In genomic region chr16:23497440-23497839, GRCm38 (mm10) we compare ENCODE assay signal across 12 mouse cellular contexts. TPM values are rescaled to one million over a fixed set of nuclear protein-coding genes. Genes with fewer than 3 reads are reported as not detected.
DNase-seq lines count a peak whose midpoint lies in the region; ATAC-seq and TF ChIP-seq lines count a peak whose summit lies in the region.
"Had no signal": no experiment of that assay in that cellular context is flagged by ENCODE, and none has a peak within 500 bp of the region (broad histone marks: within the 10 kb centered on the region; RNA-seq: fewer than 3 reads in every experiment).

No protein-coding gene starts in this region.

- H3K36me3 ChIP-seq in kidney, adult 2 months (ENCODE audit: control insufficient read depth, insufficient read depth, low read length) = no peaks in the 10 kb centered on the region
- peaks cover 3% of the 10 kb centered on the region; the same call in 1 of the 2 replicates for H3K36me3 ChIP-seq in heart, postnatal 0 days (replicated peaks; ENCODE audit: control insufficient read depth, insufficient read depth, low read length)

- WGBS in kidney, adult 2 months = 15% methylated on average over 3 of the region's 3 CpGs
- 18% methylated on average over 3 of the region's 3 CpGs for WGBS in heart, postnatal 0 days

- H3K9ac ChIP-seq in heart, postnatal 0 days (replicated peaks; ENCODE audit: low read depth, low read length) = no peak overlapping the region
- H3K9ac ChIP-seq: midbrain, embryonic 12.5 days had no signal

- no peaks in the 10 kb centered on the region for H3K27me3 ChIP-seq in kidney, adult 2 months (replicated peaks; ENCODE audit: control insufficient read depth, insufficient read depth, low read length)
- no peaks in the 10 kb centered on the region for H3K27me3 ChIP-seq in heart, postnatal 0 days (ENCODE audit: control insufficient read depth, insufficient read depth, low read length)

- H3K27ac ChIP-seq in kidney, adult 2 months (ENCODE audit: insufficient read depth, low read depth, low read length) = no peak overlapping the region
- 0 out of 2 replicates have a peak overlapping the region, but pooled peaks have one; percentile 12 for H3K27ac ChIP-seq in cortical plate, adult 2 months (ENCODE audit: insufficient read depth, low read length)
- peak overlapping the region; percentile 91 for H3K27ac ChIP-seq in heart, postnatal 0 days (ENCODE audit: low read depth)
- H3K27ac ChIP-seq: midbrain, embryonic 12.5 days had no signal

- no peak for TF ChIP-seq EP300 in heart, postnatal 0 days (IDR thresholded peaks at IDR 0.05; ENCODE audit: low read depth)

- no peak for ATAC-seq in heart, postnatal 0 days (ENCODE audit: insufficient read depth, low read depth)
- no peak for ATAC-seq in megakaryocyte-erythroid progenitor cell, adult 5-6 weeks (replicated peaks; ENCODE audit: low FRiP score, low TSS enrichment, poor library complexity, severe bottlenecking)

- no peaks in the 10 kb centered on the region for H3K9me3 ChIP-seq in heart, postnatal 0 days (replicated peaks; ENCODE audit: control insufficient read depth, low read length)
- H3K9me3 ChIP-seq: midbrain, embryonic 12.5 days had no signal

- no peak overlapping the region for H3K4me3 ChIP-seq in kidney, adult 2 months (ENCODE audit: insufficient read depth, low read depth, low read length)
- H3K4me3 ChIP-seq in cortical plate, adult 2 months (ENCODE audit: insufficient read depth, low read length) = no peak overlapping the region
- H3K4me3 ChIP-seq in heart, postnatal 0 days (ENCODE audit: low read depth, low read length) = no peak overlapping the region
- H3K4me3 ChIP-seq: midbrain, embryonic 12.5 days had no signal

- no peaks in the 10 kb centered on the region for H3K4me1 ChIP-seq in kidney, adult 2 months (ENCODE audit: control insufficient read depth, insufficient read depth, low read length)
- H3K4me1 ChIP-seq in cortical plate, adult 2 months (ENCODE audit: control insufficient read depth, insufficient read depth, low read length) = peaks cover 4% of the 10 kb centered on the region
- H3K4me1 ChIP-seq in heart, postnatal 0 days (ENCODE audit: control insufficient read depth, insufficient read depth) = peaks cover 52% of the 10 kb centered on the region

- TF ChIP-seq POLR2A in kidney, adult 2 months (IDR thresholded peaks at IDR 0.05; ENCODE audit: low read depth, low read length) = no peak
- no peak for TF ChIP-seq POLR2A in cortical plate, adult 2 months (IDR thresholded peaks at IDR 0.05; ENCODE audit: extremely low read depth, insufficient read depth, low read length)

- TF ChIP-seq CTCF in kidney, adult 2 months (conservative IDR thresholded peaks at IDR 0.05; ENCODE audit: insufficient read depth, insufficient read length, low read depth, low read length) = no peak
- TF ChIP-seq CTCF in cortical plate, adult 2 months (IDR thresholded peaks at IDR 0.05; ENCODE audit: extremely low read depth, insufficient read depth, low read length) = no peak
- no peak for TF ChIP-seq CTCF in heart, postnatal 0 days (IDR thresholded peaks at IDR 0.05; ENCODE audit: low read depth)

- DNase-seq in kidney, adult 2 months = peak; percentile 59
- DNase-seq in kidney, postnatal 25 days = no peak
- peak; percentile 58 for DNase-seq in heart, postnatal 0 days (ENCODE audit: low spot score)
- peak; percentile 82 for DNase-seq in lung, postnatal 10 days
- DNase-seq in thymus, postnatal 4 days = no peak
- DNase-seq in spleen, postnatal 36 days (ENCODE audit: low spot score in 2 of 2) = no peak
- DNase-seq: cerebellum, adult 11 months had no signal

- no peak overlapping the region for H3K4me2 ChIP-seq in heart, postnatal 0 days (ENCODE audit: low read depth, low read length)
- H3K4me2 ChIP-seq: midbrain, embryonic 12.5 days had no signal

RNA-seq across cellular contexts. Expression of gene Rtp4, which starts 22.7 kb away (rescaled TPM):
- 14.4 and 21.6 TPM in 2 replicates for polyA plus RNA-seq in kidney, adult 2 months (2012; rRNA removed)
- 7.4 and 9.8 TPM in 2 replicates for polyA plus RNA-seq in cortical plate, adult 2 months (2012; rRNA removed)
- 9.8 and 42.1 TPM in 2 replicates for total RNA-seq in heart, postnatal 0 days (2014; rRNA removed; ENCODE audit: low replicate concordance)
- polyA plus RNA-seq in heart, postnatal 0 days (2015; fragmentation: Nextera tagmentation; extraction: Ambion mirVana) = 12.7 and 16.9 TPM in 2 replicates
- total RNA-seq in megakaryocyte-erythroid progenitor cell, adult 5-6 weeks (2014; fragmentation: Nextera tagmentation) = 5.1 and 6.8 TPM in 2 replicates
- 3.2 and 18.7 TPM in 2 replicates for total RNA-seq in megakaryocyte-erythroid progenitor cell, adult 5-6 weeks (2017)
- total RNA-seq: MEL had no signal

RNA-seq across cellular contexts. Expression of gene Masp1, which starts 23.2 kb away (rescaled TPM):
- polyA plus RNA-seq in kidney, adult 2 months (2012; rRNA removed) = 2.6 TPM in 2 replicates
- polyA plus RNA-seq in cortical plate, adult 2 months (2012; rRNA removed) = 14.2 and 14.7 TPM in 2 replicates
- total RNA-seq in heart, postnatal 0 days (2014; rRNA removed; ENCODE audit: low replicate concordance) = 9.8 and 20.1 TPM in 2 replicates
- polyA plus RNA-seq in heart, postnatal 0 days (2015; fragmentation: Nextera tagmentation; extraction: Ambion mirVana) = 6.6 and 7.7 TPM in 2 replicates
- total RNA-seq in megakaryocyte-erythroid progenitor cell, adult 5-6 weeks (2014; fragmentation: Nextera tagmentation) = not detected in 2 replicates
- not detected in 2 replicates for total RNA-seq in megakaryocyte-erythroid progenitor cell, adult 5-6 weeks (2017)
- total RNA-seq: hematopoietic stem cell, adult 5-6 weeks; MEL had no signal

Comparison
In these comparisons a context has a peak if more than half of its experiments do, and no peak if none do; other contexts are left out.
1. DNase-seq: peak in kidney, adult 2 months (single experiment), heart, postnatal 0 days (single experiment) and lung, postnatal 10 days (single experiment); none in kidney, postnatal 25 days (0 of 2), thymus, postnatal 4 days (single experiment) and spleen, postnatal 36 days (0 of 2).